Mouse (Mus musculus): ENCODE measurements around the gene Rps6ka4. TPM values are rescaled to one million over a fixed set of nuclear protein-coding genes. Genes with fewer than 3 reads are reported as not detected.

The Rps6ka4 gene
- total RNA-seq, 2 experiments from 2014 or later: 26.9 to 33.4 TPM

Small RNAs within 50 kb of the gene (microRNA-seq; reads per million reads assigned to microRNA genes)
- not detected for gene Mir5046

Other genes with a start within 250 kb of the Rps6ka4 start
- 1 to 10 TPM; 1.5 to 2.0 TPM for gene Ccdc88b, start 17.6 kb upstream of the Rps6ka4 start, total RNA-seq (2021)
- gene Trmt112, start 69.1 kb upstream of the Rps6ka4 start, total RNA-seq (2021): 100 to 1,000 TPM in 1 of 2 experiments, 10 to 100 TPM in 1; 98.3 to 101 TPM
- gene Prdx5, start 69.5 kb upstream of the Rps6ka4 start, total RNA-seq (2021): 100 to 1,000 TPM; 199 to 210 TPM
- 10 to 100 TPM; 47.0 to 47.9 TPM for gene Esrra, start 81.2 kb upstream of the Rps6ka4 start, total RNA-seq (2021)
- 1 to 10 TPM; 1.2 to 1.4 TPM for gene Catsperz, start 84.7 kb upstream of the Rps6ka4 start, total RNA-seq (2021)
- under 1 TPM; 0.14 to 0.34 TPM for gene Kcnk4, start 93.9 kb upstream of the Rps6ka4 start, total RNA-seq (2021)
- gene Bad, start 101.2 kb upstream of the Rps6ka4 start, total RNA-seq (2021): 10 to 100 TPM; 51.5 to 54.8 TPM
- gene Gpr137, start 101.8 kb upstream of the Rps6ka4 start, total RNA-seq (2021): 10 to 100 TPM; 41.2 to 43.8 TPM
- gene Ppp1r14b, start 134.3 kb upstream of the Rps6ka4 start, total RNA-seq (2021): 100 to 1,000 TPM; 292 to 312 TPM
- gene Plcb3, start 135.8 kb upstream of the Rps6ka4 start, total RNA-seq (2021): 10 to 100 TPM; 63.7 to 66.2 TPM
- gene Fkbp2, start 139.9 kb upstream of the Rps6ka4 start, total RNA-seq (2021): 10 to 100 TPM; 61.6 to 66.4 TPM
- gene Vegfb, start 147.0 kb upstream of the Rps6ka4 start, total RNA-seq (2021): 10 to 100 TPM; 88.6 to 89.2 TPM
- gene Dnajc4, start 151.9 kb upstream of the Rps6ka4 start, total RNA-seq (2021): 10 to 100 TPM; 35.3 to 37.6 TPM
- gene Nudt22, start 155.5 kb upstream of the Rps6ka4 start, total RNA-seq (2021): 10 to 100 TPM; 47.8 TPM
- 10 to 100 TPM; 15.3 to 16.6 TPM for gene Trpt1, start 155.5 kb upstream of the Rps6ka4 start, total RNA-seq (2021)
- 10 to 100 TPM in 1 of 2 experiments, 1 to 10 TPM in 1; 8.7 to 11.3 TPM for gene Fermt3, start 178.8 kb upstream of the Rps6ka4 start, total RNA-seq (2021)
- 100 to 1,000 TPM; 115 to 117 TPM for gene Stip1, start 199.3 kb upstream of the Rps6ka4 start, total RNA-seq (2021)
- 10 to 100 TPM; 32.4 to 35.0 TPM for gene Macrod1, start 216.2 kb upstream of the Rps6ka4 start, total RNA-seq (2021)

Measured in adrenal gland, postnatal 4 days (tissue).